Mouse (Mus musculus): Measurements from ENCODE around the gene Kif3b. TPM values are rescaled to one million over a fixed set of nuclear protein-coding genes. Genes with fewer than 3 reads are reported as not detected.

Gene Kif3b
- total and polyA plus RNA-seq, 3 experiments = 3.8 to 8.2 (median 7.7) TPM

DNA sequence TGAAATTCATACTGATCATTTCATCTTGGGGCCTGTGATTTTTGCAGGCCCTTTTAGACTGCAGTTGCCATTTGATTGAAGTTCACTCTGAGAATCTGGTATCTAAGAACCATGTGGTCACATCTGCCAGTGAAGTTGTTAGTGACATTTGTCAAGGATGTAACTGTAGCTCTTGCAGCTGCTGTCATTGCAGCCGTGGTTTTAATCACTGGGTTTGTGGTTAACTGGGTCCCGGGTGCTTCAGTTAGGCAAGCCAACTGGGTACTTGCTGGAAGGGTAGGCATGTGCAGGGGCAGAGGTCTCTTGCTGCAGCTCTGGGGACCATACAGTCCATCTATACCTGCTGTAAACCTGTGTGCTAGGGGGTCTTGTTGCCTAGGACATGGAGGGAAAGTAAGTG lies 44.9 kb downstream of the Kif3b start:
- H3K79me2 ChIP-seq (replicated peaks; ENCODE audit: control insufficient read depth, insufficient read depth, low read length) = no peaks in the 10 kb centered on the region
- WGBS = 66% methylated on average over 2 of the region's 2 CpGs
- no peak overlapping the region for H3K9ac ChIP-seq (ENCODE audit: low read depth, low read length)
- TF ChIP-seq CTCF (IDR thresholded peaks at IDR 0.05) (no peak), EP300 (IDR thresholded peaks at IDR 0.05; ENCODE audit: insufficient read depth, low read depth, low read length) (no peak), POLR2A (IDR thresholded peaks at IDR 0.05; ENCODE audit: insufficient read depth, low read depth, low read length) (no peak)
- DNase-seq = no peak
- H3K4me1 ChIP-seq (ENCODE audit: control insufficient read depth, insufficient read depth, low read length) = no peaks in the 10 kb centered on the region; the same call in 1 of the 2 replicates
- intact Hi-C loops (cut with DNase I) = no loop called here
- H3K4me3 ChIP-seq = no peak overlapping the region
- no peaks in the 10 kb centered on the region for H3K36me3 ChIP-seq (ENCODE audit: control insufficient read depth, insufficient read depth, low read length)
- no peaks in the 10 kb centered on the region for H3K27me3 ChIP-seq (ENCODE audit: control insufficient read depth, insufficient read depth, low read length)
- no peak overlapping the region for H3K27ac ChIP-seq

DNA sequence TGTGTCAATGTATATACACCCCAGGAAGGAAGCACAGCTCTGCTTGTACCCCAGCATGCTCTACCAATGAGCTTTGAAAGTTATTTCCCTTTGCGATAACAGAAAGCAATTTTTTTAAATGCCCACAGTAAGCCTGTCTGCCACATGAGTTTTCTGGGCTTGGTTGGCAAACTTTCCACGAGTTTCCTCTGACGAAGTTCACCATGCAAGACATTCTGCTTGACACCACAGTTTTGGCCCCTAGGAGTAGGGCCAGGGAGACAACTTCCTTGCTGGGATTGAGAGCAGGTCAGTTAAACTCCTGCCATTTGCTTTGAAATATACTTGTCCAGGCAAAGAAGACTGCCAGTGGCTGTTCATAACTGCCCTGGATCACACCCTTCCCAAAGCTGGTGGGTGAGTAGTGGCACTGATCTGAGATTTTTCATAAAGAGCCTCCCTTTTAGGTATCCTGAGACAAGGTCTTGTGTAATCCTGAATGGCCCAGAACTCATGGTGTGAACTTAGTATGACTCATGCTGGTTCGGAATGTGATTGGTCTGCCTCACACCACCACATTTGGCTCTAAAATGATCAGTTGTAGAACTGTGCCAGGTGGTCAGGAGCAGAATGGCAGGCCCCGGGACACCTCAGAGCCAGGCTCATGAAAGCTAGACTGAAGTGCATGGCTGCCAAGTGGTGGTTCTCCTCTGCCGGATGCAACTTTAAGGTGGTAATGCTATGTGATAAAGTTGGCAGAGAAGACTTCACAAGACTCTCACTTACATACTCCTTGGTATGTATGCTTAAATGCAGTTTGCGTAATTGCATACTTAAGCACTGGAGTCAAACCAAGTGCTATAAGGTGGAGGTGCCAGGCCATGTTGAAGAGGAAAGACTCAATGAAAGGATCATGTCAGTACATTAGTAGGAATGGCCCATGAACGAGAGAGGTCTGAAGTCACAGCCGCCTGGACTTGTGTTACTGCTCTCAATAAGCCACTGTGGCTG lies 47.4 kb downstream of the Kif3b start:
- WGBS = 76% methylated on average over 9 of the region's 9 CpGs
- H3K27ac ChIP-seq = no peak overlapping the region

DNA sequence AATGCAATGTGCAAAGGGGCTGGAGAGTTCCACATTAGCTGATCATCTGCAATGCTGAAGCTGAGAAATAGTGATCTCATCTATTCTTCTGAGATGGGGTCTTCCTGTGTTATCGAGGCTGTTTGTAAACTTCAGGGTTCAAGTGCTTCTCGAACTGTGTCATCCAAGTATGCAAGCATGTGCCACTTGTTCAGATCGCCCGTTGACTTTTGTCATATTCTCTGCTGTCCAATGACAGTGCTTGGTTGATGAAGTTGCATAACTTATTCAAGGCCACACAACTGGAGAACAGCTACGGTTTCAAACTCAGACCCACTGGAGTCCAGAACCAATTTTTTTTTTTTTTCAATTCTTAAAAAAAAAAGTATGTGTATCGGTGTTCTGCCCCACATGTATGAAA lies 51.0 kb downstream of the Kif3b start:
- H3K36me3 ChIP-seq (ENCODE audit: control insufficient read depth, insufficient read depth, low read length) = no peaks in the 10 kb centered on the region
- no peak overlapping the region for H3K9ac ChIP-seq (ENCODE audit: low read depth, low read length)
- DNase-seq = no peak
- WGBS = 89% methylated on average over 6 of the region's 6 CpGs
- H3K79me2 ChIP-seq (replicated peaks; ENCODE audit: control insufficient read depth, insufficient read depth, low read length) = no peaks in the 10 kb centered on the region; the same call in none of the 2 replicates
- no peaks in the 10 kb centered on the region; the same call in 1 of the 2 replicates for H3K4me1 ChIP-seq (ENCODE audit: control insufficient read depth, insufficient read depth, low read length)
- H3K27ac ChIP-seq = no peak overlapping the region
- no peaks in the 10 kb centered on the region for H3K27me3 ChIP-seq (ENCODE audit: control insufficient read depth, insufficient read depth, low read length)
- no peak overlapping the region for H3K4me3 ChIP-seq
- no peak for TF ChIP-seq EP300 (IDR thresholded peaks at IDR 0.05; ENCODE audit: insufficient read depth, low read depth, low read length)
- no peak for TF ChIP-seq CTCF (IDR thresholded peaks at IDR 0.05)
- TF ChIP-seq POLR2A (IDR thresholded peaks at IDR 0.05; ENCODE audit: insufficient read depth, low read depth, low read length) = no peak
- intact Hi-C loops (cut with DNase I) = loop anchor here (10.0 kb wide), 1 partner anchor 647 kb away; no protein-coding TSS in a partner anchor

More for the DNA sequence above, 47.4 kb downstream of the Kif3b start:
- Histone ChIP-seq H3K27me3 (ENCODE audit: control insufficient read depth, insufficient read depth, low read length) (no peaks in the 10 kb centered on the region), H3K4me3 (no peak overlapping the region), H3K36me3 (ENCODE audit: control insufficient read depth, insufficient read depth, low read length) (no peaks in the 10 kb centered on the region), H3K4me1 (ENCODE audit: control insufficient read depth, insufficient read depth, low read length) (no peaks in the 10 kb centered on the region; the same call in 1 of the 2 replicates), H3K9ac (ENCODE audit: low read depth, low read length) (no peak overlapping the region), H3K79me2 (replicated peaks; ENCODE audit: control insufficient read depth, insufficient read depth, low read length) (no peaks in the 10 kb centered on the region)
- no peak for TF ChIP-seq POLR2A (IDR thresholded peaks at IDR 0.05; ENCODE audit: insufficient read depth, low read depth, low read length)
- TF ChIP-seq CTCF (IDR thresholded peaks at IDR 0.05) = no peak
- TF ChIP-seq EP300 (IDR thresholded peaks at IDR 0.05; ENCODE audit: insufficient read depth, low read depth, low read length) = no peak
- intact Hi-C loops (cut with DNase I) = no loop called here
- DNase-seq = no peak

DNA sequence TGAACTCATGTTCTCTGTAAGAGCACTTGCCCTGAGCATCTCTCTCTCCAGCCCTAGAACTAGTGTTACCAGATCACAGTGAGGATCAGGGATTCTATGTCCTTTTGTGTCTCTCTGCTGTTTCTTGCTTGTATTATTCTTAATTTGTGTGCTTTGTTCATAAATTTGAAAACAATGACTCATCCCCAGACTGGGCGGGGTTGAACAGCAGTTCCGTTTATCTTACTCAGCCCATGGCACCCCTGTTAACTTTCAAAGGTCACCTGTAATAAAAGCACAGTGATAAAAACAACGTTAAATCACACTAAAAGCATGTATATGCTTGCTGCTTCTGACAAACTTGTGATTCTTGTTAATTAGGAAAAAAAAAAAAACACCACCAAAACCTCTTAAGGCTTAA lies 51.4 kb downstream of the Kif3b start:
- no peaks in the 10 kb centered on the region; the same call in 1 of the 2 replicates for H3K4me1 ChIP-seq (ENCODE audit: control insufficient read depth, insufficient read depth, low read length)
- no peak overlapping the region for H3K27ac ChIP-seq
- intact Hi-C loops (cut with DNase I) = loop anchor here (10.0 kb wide), 1 partner anchor 648 kb away; no protein-coding TSS in a partner anchor
- no peaks in the 10 kb centered on the region; the same call in none of the 2 replicates for H3K79me2 ChIP-seq (replicated peaks; ENCODE audit: control insufficient read depth, insufficient read depth, low read length)
- H3K27me3 ChIP-seq (ENCODE audit: control insufficient read depth, insufficient read depth, low read length) = no peaks in the 10 kb centered on the region
- WGBS = 55% methylated on average over 3 of the region's 3 CpGs
- DNase-seq = no peak
- H3K4me3 ChIP-seq = no peak overlapping the region
- peaks cover 3% of the 10 kb centered on the region; the same call in 1 of the 2 replicates for H3K36me3 ChIP-seq (ENCODE audit: control insufficient read depth, insufficient read depth, low read length)
- no peak for TF ChIP-seq CTCF (IDR thresholded peaks at IDR 0.05)
- no peak for TF ChIP-seq EP300 (IDR thresholded peaks at IDR 0.05; ENCODE audit: insufficient read depth, low read depth, low read length)
- TF ChIP-seq POLR2A (IDR thresholded peaks at IDR 0.05; ENCODE audit: insufficient read depth, low read depth, low read length) = no peak
- H3K9ac ChIP-seq (ENCODE audit: low read depth, low read length) = no peak overlapping the region

DNA sequence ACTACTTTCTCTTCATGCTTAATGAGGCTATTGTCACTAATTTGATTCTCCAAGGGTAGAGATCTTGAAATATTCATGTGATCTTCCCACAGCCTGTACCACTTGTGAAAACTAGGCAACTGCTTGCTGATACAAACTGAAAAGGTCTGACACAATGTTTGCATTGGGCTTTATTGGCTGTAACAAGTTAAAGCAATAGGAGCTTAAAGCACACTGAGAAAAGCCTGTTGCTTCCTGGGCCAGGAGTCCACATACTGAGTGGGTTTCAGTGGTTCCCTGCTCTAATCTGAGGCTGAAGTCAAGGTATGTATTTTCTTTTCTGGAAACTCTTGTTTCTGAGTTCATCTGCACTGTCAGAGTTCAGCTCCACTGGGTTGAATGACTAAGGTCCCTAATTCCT lies 52.0 kb downstream of the Kif3b start:
- no peak overlapping the region for H3K4me3 ChIP-seq
- H3K27me3 ChIP-seq (ENCODE audit: control insufficient read depth, insufficient read depth, low read length) = no peaks in the 10 kb centered on the region
- no peaks in the 10 kb centered on the region; the same call in 1 of the 2 replicates for H3K4me1 ChIP-seq (ENCODE audit: control insufficient read depth, insufficient read depth, low read length)
- no peak for DNase-seq
- peaks cover 6% of the 10 kb centered on the region for H3K36me3 ChIP-seq (ENCODE audit: control insufficient read depth, insufficient read depth, low read length)
- H3K79me2 ChIP-seq (replicated peaks; ENCODE audit: control insufficient read depth, insufficient read depth, low read length) = no peaks in the 10 kb centered on the region; the same call in none of the 2 replicates
- no peak overlapping the region for H3K27ac ChIP-seq
- no peak for TF ChIP-seq CTCF (IDR thresholded peaks at IDR 0.05)
- H3K9ac ChIP-seq (ENCODE audit: low read depth, low read length) = no peak overlapping the region
- intact Hi-C loops (cut with DNase I) = loop anchor here (10.0 kb wide), 1 partner anchor 648 kb away; no protein-coding TSS in a partner anchor

DNA sequence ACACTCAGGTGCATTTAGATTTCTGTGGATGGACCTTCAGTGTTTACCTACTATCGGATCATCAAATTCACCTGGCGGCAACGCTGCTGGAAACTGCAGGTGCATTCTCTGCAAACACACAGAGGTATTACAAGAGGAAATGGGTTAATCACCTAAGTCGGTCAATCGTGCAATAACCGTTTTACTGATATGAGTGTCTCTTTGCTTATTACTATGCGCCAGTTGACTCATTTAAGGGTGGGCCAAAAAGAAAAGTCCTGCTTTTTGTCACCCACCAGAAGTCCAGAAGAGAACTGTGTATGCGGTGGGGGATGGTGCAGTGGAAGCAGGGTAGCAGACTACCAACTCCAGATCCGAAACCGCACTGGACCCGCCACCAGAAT lies 53.8 kb downstream of the Kif3b start:
- no peak for TF ChIP-seq EP300 (IDR thresholded peaks at IDR 0.05; ENCODE audit: insufficient read depth, low read depth, low read length)

More for the DNA sequence above, 53.8 kb downstream of the Kif3b start:
- no peaks in the 10 kb centered on the region for H3K27me3 ChIP-seq (ENCODE audit: control insufficient read depth, insufficient read depth, low read length)
- peak overlapping the region; percentile 100 for H3K27ac ChIP-seq
- intact Hi-C loops (cut with DNase I) = loop anchor here (10.0 kb wide), 1 partner anchor 650 kb away; no protein-coding TSS in a partner anchor
- H3K36me3 ChIP-seq (ENCODE audit: control insufficient read depth, insufficient read depth, low read length) = peaks cover 19% of the 10 kb centered on the region
- H3K79me2 ChIP-seq (replicated peaks; ENCODE audit: control insufficient read depth, insufficient read depth, low read length) = no peaks in the 10 kb centered on the region; the same call in none of the 2 replicates
- no peak for DNase-seq
- H3K9ac ChIP-seq (ENCODE audit: low read depth, low read length) = peak overlapping the region; percentile 91
- H3K4me3 ChIP-seq = peak overlapping the region; percentile 76
- H3K4me1 ChIP-seq (ENCODE audit: control insufficient read depth, insufficient read depth, low read length) = peaks cover 3% of the 10 kb centered on the region
- 3% methylated on average over 11 of the region's 11 CpGs for WGBS

All from heart, adult 2 months (tissue).